Mouse (Mus musculus) CH12.LX (cell line): Measurements from ENCODE around the gene Tmem110. TPM values are rescaled to one million over a fixed set of nuclear protein-coding genes. Genes with fewer than 3 reads are reported as not detected.

Experiments
- DNase-seq: peaks from one replicate; pipeline ENCODE4 v3.0.0-alpha.2; 2013; ENCODE audit errors: extremely low read depth
- H3K27ac ChIP-seq: 2 replicates; pipeline ENCODE4 v1.5.1; 2012; ENCODE audit warnings: low read depth, mild to moderate bottlenecking, control low read depth, moderate library complexity; ENCODE audit not compliant: insufficient read depth
- H3K27me3 ChIP-seq: replicated peaks from 2 replicates; pipeline ENCODE3; 2012; ENCODE audit warnings: inconsistent platforms
- H3K36me3 ChIP-seq, 2 experiments: replicated peaks in 1 of 2; 2 replicates each; pipeline versions ENCODE3 to v1.6.1; 2012; ENCODE audit warnings: inconsistent platforms in 1 of 2, low read length in 1 of 2, mild to moderate bottlenecking in 1 of 2, mixed read lengths in 1 of 2, moderate library complexity in 1 of 2; ENCODE audit not compliant: control insufficient read depth in 1 of 2, insufficient read depth in 1 of 2
- H3K4me1 ChIP-seq, 2 experiments: 2 replicates each; pipeline ENCODE4 v1.6.1; 2012; ENCODE audit warnings: inconsistent platforms in 1 of 2, moderate library complexity in 1 of 2; ENCODE audit not compliant: insufficient read depth in 2 of 2, control insufficient read depth in 1 of 2
- H3K4me2 ChIP-seq: 2 replicates; pipeline ENCODE4 v1.6.1; 2012; ENCODE audit warnings: low read depth, mild to moderate bottlenecking, control low read depth; ENCODE audit not compliant: poor library complexity, insufficient read depth, severe bottlenecking
- H3K4me3 ChIP-seq, 3 experiments: fragments of 150-350 bp in 1 of 3; sonication (generic) in 1 of 3; replicated peaks in 1 of 3; 2 replicates each; pipeline versions ENCODE3 to v1.5.1; 2011 to 2012; ENCODE audit warnings: low read depth in 2 of 3, low read length in 2 of 3, mild to moderate bottlenecking in 2 of 3, moderate library complexity in 2 of 3, control low read depth in 1 of 3, improper control_type of control experiment in 1 of 3, inconsistent platforms in 1 of 3, mixed read lengths in 1 of 3; ENCODE audit not compliant: poor library complexity in 1 of 3
- H3K79me2 ChIP-seq: replicated peaks from 2 replicates; pipeline ENCODE4 v1.6.1; 2012; ENCODE audit warnings: mild to moderate bottlenecking, moderate library complexity; ENCODE audit not compliant: control insufficient read depth, poor library complexity, insufficient read depth, severe bottlenecking; ENCODE audit errors: extremely low read depth
- H3K9ac ChIP-seq: 2 replicates; pipeline ENCODE4 v1.6.1; 2012; ENCODE audit warnings: low read depth, mild to moderate bottlenecking, control low read depth, moderate library complexity; ENCODE audit not compliant: insufficient read depth
- H3K9me3 ChIP-seq: replicated peaks from 2 replicates; pipeline ENCODE3; 2012; ENCODE audit warnings: low read length, inconsistent platforms, mixed read lengths
- BHLHE40 ChIP-seq: IDR thresholded peaks from 2 replicates; pipeline ENCODE4 v1.6.1; 2011; ENCODE audit warnings: mild to moderate bottlenecking, low read depth, low read length, improper control_type of control experiment
- CHD1 ChIP-seq: IDR thresholded peaks from 2 replicates; pipeline ENCODE4 v1.6.1; 2012; ENCODE audit warnings: low read depth, low read length, improper control_type of control experiment, inconsistent platforms
- E2F4 ChIP-seq: IDR thresholded peaks from 2 replicates; pipeline ENCODE4 v1.6.1; 2011; ENCODE audit warnings: low read depth, low read length, improper control_type of control experiment; ENCODE audit not compliant: insufficient replicate concordance
- EP300 ChIP-seq: IDR thresholded peaks from 2 replicates; pipeline ENCODE4 v1.6.1; 2011; ENCODE audit warnings: low read length, improper control_type of control experiment
- ETS1 ChIP-seq: conservative IDR thresholded peaks from 2 replicates; pipeline ENCODE4 v1.6.1; 2012; ENCODE audit warnings: low read depth, mild to moderate bottlenecking, inconsistent platforms, low read length, improper control_type of control experiment, moderate library complexity
- IRF4 ChIP-seq: IDR thresholded peaks from 2 replicates; pipeline ENCODE4 v1.6.1; 2014; ENCODE audit warnings: low read depth, mild to moderate bottlenecking, inconsistent platforms, low read length, improper control_type of control experiment
- JUND ChIP-seq: conservative IDR thresholded peaks from 2 replicates; pipeline ENCODE4 v1.6.1; 2011; ENCODE audit warnings: low read depth, low read length, improper control_type of control experiment
- KAT2A ChIP-seq: IDR thresholded peaks from 2 replicates; pipeline ENCODE4 v1.6.1; 2012; ENCODE audit warnings: low read length, improper control_type of control experiment, inconsistent platforms; ENCODE audit not compliant: insufficient replicate concordance
- MEF2A ChIP-seq: IDR thresholded peaks from 2 replicates; pipeline ENCODE4 v1.6.1; 2014; ENCODE audit warnings: low read depth, mild to moderate bottlenecking, inconsistent platforms, low read length, improper control_type of control experiment, borderline replicate concordance
- MYC ChIP-seq: IDR thresholded peaks from 2 replicates; pipeline ENCODE4 v1.6.1; 2011; ENCODE audit warnings: low read depth, mild to moderate bottlenecking, improper control_type of control experiment, low read length
- POLR2A ChIP-seq: IDR thresholded peaks from 2 replicates; pipeline ENCODE4 v1.6.1; 2011; ENCODE audit warnings: low read depth, mild to moderate bottlenecking, improper control_type of control experiment, low read length
- RAD21 ChIP-seq: IDR thresholded peaks from 2 replicates; pipeline ENCODE4 v1.6.1; 2011; ENCODE audit warnings: low read depth, mild to moderate bottlenecking, low read length, improper control_type of control experiment, moderate library complexity
- RCOR1 ChIP-seq: conservative IDR thresholded peaks from 2 replicates; pipeline ENCODE4 v1.6.1; 2012; ENCODE audit warnings: low read depth, mild to moderate bottlenecking, inconsistent platforms, low read length, improper control_type of control experiment
- UBTF ChIP-seq: IDR thresholded peaks from 2 replicates; pipeline ENCODE4 v1.6.1; 2012; ENCODE audit warnings: low read depth, mild to moderate bottlenecking, inconsistent platforms, low read length, improper control_type of control experiment, moderate library complexity
- ZC3H11A ChIP-seq: IDR thresholded peaks from 2 replicates; pipeline ENCODE4 v1.6.1; 2012; ENCODE audit warnings: low read depth, mild to moderate bottlenecking, inconsistent platforms, low read length, improper control_type of control experiment
- ZKSCAN1 ChIP-seq: IDR thresholded peaks from 2 replicates; pipeline ENCODE4 v1.6.1; 2012; ENCODE audit warnings: low read depth, inconsistent platforms, low read length, improper control_type of control experiment, borderline replicate concordance
- ZMIZ1 ChIP-seq: IDR thresholded peaks from 2 replicates; pipeline ENCODE4 v1.6.1; 2012; ENCODE audit warnings: low read depth, mild to moderate bottlenecking, inconsistent platforms, low read length, improper control_type of control experiment
- ZNF384 ChIP-seq: IDR thresholded peaks from 2 replicates; pipeline ENCODE4 v1.6.1; 2012; ENCODE audit warnings: low read depth, low read length, improper control_type of control experiment, inconsistent platforms
- dilution Hi-C: fragments of 300-500 bp; cut with MboI; formaldehyde crosslinking; loops from 2 replicates; pipeline ENCODE4 v1.14.3; 2020; ENCODE audit warnings: low sequenced_read_pairs; ENCODE audit not compliant: extremely low pct_unique_long_range_greater_than_20kb, extremely low pct_ligation_motif_present
- in situ Hi-C: fragments of 300-500 bp; cut with MboI; formaldehyde crosslinking; loops from 3 replicates; pipeline ENCODE4 v1.14.3; 2019; ENCODE audit warnings: low sequenced_read_pairs, low pct_ligation_motif_present, low pct_unique_long_range_greater_than_20kb, mixed read lengths
- polyA plus RNA-seq: library from polyadenylated mRNA; unstranded; fragments of >175 nt; gene quantifications from 2 replicates; pipeline ENCODE4 v1.2.1, GENCODE M21; 2012; ENCODE audit warnings: low read depth; ENCODE audit not compliant: insufficient read length
- total RNA-seq, 2 experiments: library from RNA; depleted of rRNA; stranded (reverse); fragments of 300-350 nt in 1 of 2; fragments of >200 nt in 1 of 2; gene quantifications; 2 replicates each; pipeline ENCODE4 v1.2.3; 2012 to 2014

The Tmem110 gene
- total and polyA plus RNA-seq, 3 experiments: 10.3 to 26.2 (median 19.4) TPM

GRCm38 (mm10) chr14:30784614-30785013 is 40.8 kb upstream of the Tmem110 start:
- H3K36me3 ChIP-seq: peaks cover 5 to 18% of the 10 kb centered on the region in 2 experiments
- TF ChIP-seq IRF4 (peak; percentile 57; the same call in 1 of the 2 replicates), BHLHE40 (no peak), RCOR1 (no peak)
- TF ChIP-seq, all 38 proteins: peak for 1
- in situ Hi-C loops (no loop called here), dilution Hi-C loops (no loop called here)
- H3K9ac ChIP-seq: peak overlapping the region; percentile 43; the same call in 1 of the 2 replicates
- no peak overlapping the region for H3K4me3 ChIP-seq
- no peaks in the 10 kb centered on the region for H3K27me3 ChIP-seq
- DNase-seq: peak; percentile 48
- H3K4me1 ChIP-seq: peaks cover 2 to 34% of the 10 kb centered on the region in 2 experiments; a peak in 2 of 4 replicates
- peak overlapping the region; percentile 3; the same call in 1 of the 2 replicates for H3K4me2 ChIP-seq
- H3K79me2 ChIP-seq: no peaks in the 10 kb centered on the region; the same call in 1 of the 2 replicates
- H3K9me3 ChIP-seq: no peaks in the 10 kb centered on the region
- H3K27ac ChIP-seq: no peak overlapping the region

GRCm38 (mm10) chr14:30789471-30789870 is 35.9 kb upstream of the Tmem110 start:
- peaks cover 7 to 22% of the 10 kb centered on the region in 2 experiments for H3K36me3 ChIP-seq
- H3K27me3 ChIP-seq: no peaks in the 10 kb centered on the region
- dilution Hi-C loops (no loop called here), in situ Hi-C loops (no loop called here)
- H3K9me3 ChIP-seq: no peaks in the 10 kb centered on the region
- H3K9ac ChIP-seq: no peak overlapping the region
- H3K27ac ChIP-seq: no peak overlapping the region
- H3K79me2 ChIP-seq: no peaks in the 10 kb centered on the region; the same call in 1 of the 2 replicates
- H3K4me3 ChIP-seq: no peak overlapping the region
- no peak for DNase-seq
- peaks cover 2 to 17% of the 10 kb centered on the region in 2 experiments; a peak in 2 of 4 replicates for H3K4me1 ChIP-seq
- TF ChIP-seq RAD21: no peak
- TF ChIP-seq JUND: no peak
- TF ChIP-seq MEF2A: no peak
- no peak overlapping the region for H3K4me2 ChIP-seq

- dilution Hi-C loops: no loop called here
- in situ Hi-C loops: no loop called here
- H3K36me3 ChIP-seq: peaks cover 10 to 21% of the 10 kb centered on the region in 2 experiments
Observed at GRCm38 (mm10) chr14:30792871-30793270, 32.5 kb upstream of the Tmem110 start.

More at GRCm38 (mm10) chr14:30792871-30793270, 32.5 kb upstream of the Tmem110 start:
- no peak for TF ChIP-seq ZNF384
- TF ChIP-seq BHLHE40: no peak
- no peak for TF ChIP-seq ZC3H11A
- TF ChIP-seq UBTF: no peak
- no peak for TF ChIP-seq CHD1
- no peak for TF ChIP-seq EP300
- TF ChIP-seq E2F4: no peak
- no peak for TF ChIP-seq MYC
- no peak for TF ChIP-seq POLR2A
- TF ChIP-seq IRF4: no peak
- TF ChIP-seq ZMIZ1: no peak
- no peak for TF ChIP-seq KAT2A
- no peak for TF ChIP-seq ETS1
- no peak for TF ChIP-seq ZKSCAN1
- H3K9ac ChIP-seq: no peak overlapping the region
- no peak for DNase-seq
- H3K4me2 ChIP-seq: no peak overlapping the region
- H3K4me3 ChIP-seq: no peak overlapping the region
- peaks cover 4% of the 10 kb centered on the region for H3K9me3 ChIP-seq
- H3K4me1 ChIP-seq: peaks cover 0 to 3% of the 10 kb centered on the region in 2 experiments; a peak in 2 of 4 replicates
- no peaks in the 10 kb centered on the region for H3K27me3 ChIP-seq
- H3K27ac ChIP-seq: no peak overlapping the region
- H3K79me2 ChIP-seq: no peaks in the 10 kb centered on the region
